Mouse (Mus musculus): Measurements from ENCODE around the gene M1ap.

- TF ChIP-seq GATA1 (IDR thresholded peaks at IDR 0.05; ENCODE audit: low read length) (no peak), TAL1 (IDR thresholded peaks at IDR 0.05; ENCODE audit: low read length) (no peak)
Observed at GRCm38 (mm10) chr6:82916459-82916858, 30.2 kb upstream of the M1ap start.

All from erythroblast, embryonic 14.5 days (primary cell).